Mouse (Mus musculus) gonadal fat pad, adult 2 months (tissue): ENCODE measurements around the gene Cuedc2. TPM values are rescaled to one million over a fixed set of nuclear protein-coding genes. Genes with fewer than 3 reads are reported as not detected.

Experiments
- DNase-seq: peaks from one replicate; pipeline ENCODE4 v3.0.0-alpha.2; 2012; ENCODE audit warnings: low read depth
- polyA plus RNA-seq: library from polyadenylated mRNA; depleted of rRNA; stranded (reverse); fragments of >200 nt; gene quantifications from 2 replicates; pipeline ENCODE4 v1.2.3, GENCODE M21; 2012

The Cuedc2 gene
- polyA plus RNA-seq, 1 experiment: 81.1 TPM

DNA sequence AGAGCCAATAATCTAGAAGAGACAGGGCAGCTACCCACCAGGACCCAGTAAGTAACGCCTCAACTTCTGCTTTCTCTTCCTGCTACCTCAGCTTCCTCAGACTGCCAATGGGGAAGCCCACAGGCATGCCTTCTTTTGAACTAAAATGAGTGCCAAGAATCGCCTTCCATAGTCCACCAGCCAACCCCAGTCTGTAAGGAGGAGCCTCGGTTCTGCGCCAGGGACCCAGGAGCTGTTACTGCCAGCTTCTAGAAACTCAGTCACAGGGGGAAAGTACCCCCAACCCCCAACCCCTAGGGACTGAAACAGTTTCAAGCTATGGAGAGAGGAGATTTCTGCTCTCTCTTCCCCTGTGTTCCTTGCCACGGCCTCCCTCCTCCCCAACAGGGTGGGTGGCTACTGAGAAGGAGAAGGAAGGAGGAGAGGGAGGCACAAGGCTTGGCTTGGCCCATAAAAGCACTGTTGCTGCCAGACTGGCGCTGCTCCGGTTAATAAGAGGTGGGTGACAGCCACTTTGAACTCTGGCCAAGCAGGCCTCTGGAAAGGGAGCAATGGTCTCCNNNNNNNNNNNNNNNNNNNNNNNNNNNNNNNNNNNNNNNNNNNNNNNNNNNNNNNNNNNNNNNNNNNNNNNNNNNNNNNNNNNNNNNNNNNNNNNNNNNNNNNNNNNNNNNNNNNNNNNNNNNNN lies 927 bp upstream of the Cuedc2 start:
- no peak for DNase-seq

DNA sequence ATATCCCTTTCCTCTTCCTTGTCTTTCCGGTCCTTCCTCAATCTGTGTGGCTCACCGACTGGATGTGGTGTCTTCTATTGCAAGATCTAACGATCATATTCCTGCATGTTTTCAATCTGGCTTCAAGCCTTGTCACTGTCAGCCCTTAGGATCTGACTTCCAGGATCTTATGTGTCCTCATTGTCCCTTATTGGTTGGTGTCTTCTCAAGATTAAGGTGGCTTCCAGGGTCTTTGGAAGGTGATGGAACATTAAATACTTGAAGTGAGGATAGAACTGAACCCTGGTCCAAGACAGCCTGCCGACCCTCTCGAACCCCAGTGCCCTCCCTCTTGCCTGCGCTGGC lies 412 bp upstream of the Cuedc2 start:
- DNase-seq: no peak

DNA sequence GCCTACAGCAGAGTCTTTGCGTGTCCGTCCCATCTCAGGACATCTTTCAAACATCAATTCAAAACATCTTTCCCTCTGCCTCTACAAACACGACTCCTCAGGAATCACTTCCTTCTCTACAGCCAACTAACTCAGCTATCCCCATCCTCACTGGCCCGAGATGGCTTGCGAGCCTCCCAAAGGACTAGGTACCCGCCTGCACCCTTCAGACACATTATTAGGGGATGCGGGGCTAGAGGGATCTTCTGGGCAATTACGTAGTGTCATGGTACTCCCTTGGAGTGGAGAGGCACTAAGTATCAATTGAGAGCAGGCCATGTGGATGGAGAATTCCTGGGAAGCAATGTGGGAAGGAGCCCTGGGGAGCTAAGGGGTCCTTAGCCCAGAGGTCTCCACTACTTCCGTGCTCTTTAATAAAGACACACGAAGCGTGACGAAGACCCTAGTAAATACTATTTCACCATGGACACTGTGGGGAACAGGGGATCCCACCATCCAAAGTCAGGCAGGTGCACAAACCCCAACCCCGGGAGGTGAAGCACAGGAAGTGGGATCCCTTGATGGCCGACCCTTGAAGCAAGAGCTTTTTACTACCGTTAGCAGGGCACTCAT lies 677 bp downstream of the Cuedc2 start:
- DNase-seq: no peak

DNA sequence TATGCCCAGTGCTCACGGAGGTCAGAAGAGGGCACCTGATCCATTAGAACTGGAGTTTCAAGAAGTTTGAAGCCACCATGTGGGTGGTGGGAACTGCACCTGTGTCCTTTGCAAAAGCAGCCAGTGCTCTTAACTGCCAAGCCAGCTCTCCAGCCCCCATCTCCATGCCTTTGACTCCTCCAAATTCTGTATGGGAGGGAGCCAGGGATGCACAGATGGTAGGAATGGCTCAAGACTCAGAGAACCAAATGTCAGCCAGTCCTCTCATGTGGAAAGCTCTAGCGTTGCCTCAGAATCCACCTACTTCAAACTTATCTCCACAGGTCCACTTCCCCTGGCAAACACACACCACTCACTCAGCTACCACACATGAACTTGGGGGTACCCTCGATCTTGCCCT lies 4.6 kb downstream of the Cuedc2 start:
- no peak for DNase-seq

DNA sequence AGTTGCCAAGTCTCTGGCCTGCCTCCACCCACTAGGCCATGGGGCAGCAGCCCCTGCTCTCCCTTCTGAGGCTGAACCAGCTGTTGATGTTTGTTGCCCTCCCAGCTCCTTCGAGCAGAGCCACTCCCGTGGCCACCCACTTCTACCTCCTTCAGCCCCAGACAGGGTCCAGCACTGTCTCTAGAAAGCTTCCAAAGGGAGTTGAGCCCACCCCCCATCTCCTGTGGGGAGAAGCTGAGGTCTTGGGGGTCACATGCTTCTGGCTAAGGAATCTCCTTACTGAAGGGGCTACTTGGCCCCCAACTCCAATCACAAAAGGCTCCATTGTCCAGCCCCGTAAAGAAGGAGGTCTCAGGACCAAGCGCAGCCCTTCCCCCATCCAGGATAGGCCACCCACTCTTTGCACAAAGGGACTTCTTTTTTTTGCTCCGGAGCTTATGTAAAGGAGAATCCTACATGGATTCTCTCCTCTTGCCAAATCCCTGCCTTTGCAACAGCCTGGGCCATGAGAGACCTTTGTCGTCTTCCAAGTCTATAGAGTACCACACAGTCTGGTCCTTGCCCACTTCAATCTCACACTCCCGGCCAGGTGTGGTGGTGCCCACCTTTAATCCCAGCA lies 5.7 kb downstream of the Cuedc2 start:
- DNase-seq: no peak

DNA sequence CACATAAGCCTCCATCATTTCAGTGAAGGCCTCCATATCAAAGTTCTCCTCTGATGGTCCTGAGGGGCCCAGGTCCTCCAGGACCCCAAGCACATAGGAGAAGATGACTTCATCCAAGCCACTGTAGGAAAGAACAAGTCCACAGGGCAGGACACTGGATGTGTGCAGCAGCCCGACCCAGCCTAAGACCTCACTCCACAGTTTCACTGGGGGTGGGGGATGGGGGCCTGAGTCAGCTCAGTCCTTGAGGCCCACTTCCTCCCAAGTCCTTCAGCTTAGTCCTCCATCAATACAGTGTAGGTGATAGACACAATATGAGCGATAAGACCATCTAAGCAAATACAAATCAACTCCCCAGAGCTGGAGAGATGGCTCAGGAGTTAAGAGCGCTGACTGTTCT lies 6.6 kb downstream of the Cuedc2 start:
- DNase-seq: no peak

DNA sequence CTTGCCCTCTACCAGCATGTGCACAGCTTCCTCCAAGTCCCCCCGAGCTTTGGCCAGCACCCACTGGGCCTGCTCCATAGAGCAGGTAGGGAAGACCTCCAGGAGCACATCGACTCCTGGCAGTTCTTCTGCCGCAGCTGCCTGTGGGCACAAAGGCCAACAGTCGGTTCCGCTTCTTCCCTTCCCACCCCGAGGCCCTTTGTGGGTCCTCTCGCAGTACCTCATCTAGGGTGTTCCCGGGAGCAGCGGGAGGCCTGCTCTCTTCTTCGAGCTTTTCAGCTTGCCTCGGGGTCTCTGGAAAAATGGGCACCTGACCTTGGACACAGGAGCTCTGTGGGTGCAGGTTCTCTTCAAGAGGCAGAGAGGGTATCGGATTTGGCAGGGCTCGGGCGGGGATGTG lies 7.2 kb downstream of the Cuedc2 start:
- no peak for DNase-seq

DNA sequence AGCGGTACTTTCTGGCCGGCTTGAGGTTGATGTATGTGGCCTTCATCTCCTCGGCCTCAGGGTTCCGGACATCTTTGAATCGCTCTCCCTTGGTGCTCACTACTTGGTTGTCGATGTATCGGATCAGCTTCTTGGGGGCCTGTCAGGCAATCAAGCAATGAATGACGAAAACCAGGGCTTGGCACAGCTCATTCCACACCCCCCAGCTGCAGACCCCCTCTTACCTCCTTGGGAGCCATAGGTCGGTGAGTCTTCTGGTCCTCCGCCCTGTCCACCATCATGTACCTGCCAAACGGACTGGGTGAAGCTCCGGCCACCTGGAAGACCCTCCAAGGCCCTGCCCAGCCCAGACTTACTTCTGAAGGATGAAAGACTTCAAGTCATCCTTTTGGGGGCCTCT lies 7.8 kb downstream of the Cuedc2 start:
- no peak for DNase-seq

DNA sequence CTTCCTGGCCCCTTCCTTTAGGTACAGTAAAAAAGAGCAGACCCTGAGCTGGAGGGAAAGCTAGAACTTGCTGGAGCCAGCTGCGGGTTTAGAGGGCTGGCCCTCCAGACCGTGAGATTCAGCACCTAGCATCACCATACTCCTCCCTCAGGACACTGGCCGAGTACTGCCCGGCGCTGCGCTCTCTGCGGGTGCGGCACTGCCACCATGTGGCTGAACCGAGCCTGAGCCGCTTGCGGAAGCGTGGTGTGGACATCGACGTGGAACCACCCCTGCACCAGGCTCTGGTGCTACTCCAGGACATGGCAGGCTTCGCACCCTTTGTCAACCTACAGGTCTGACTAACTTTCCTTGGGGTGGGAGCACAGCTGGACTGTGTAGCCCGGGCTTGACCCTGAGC lies 8.6 kb downstream of the Cuedc2 start:
- DNase-seq: no peak

DNA sequence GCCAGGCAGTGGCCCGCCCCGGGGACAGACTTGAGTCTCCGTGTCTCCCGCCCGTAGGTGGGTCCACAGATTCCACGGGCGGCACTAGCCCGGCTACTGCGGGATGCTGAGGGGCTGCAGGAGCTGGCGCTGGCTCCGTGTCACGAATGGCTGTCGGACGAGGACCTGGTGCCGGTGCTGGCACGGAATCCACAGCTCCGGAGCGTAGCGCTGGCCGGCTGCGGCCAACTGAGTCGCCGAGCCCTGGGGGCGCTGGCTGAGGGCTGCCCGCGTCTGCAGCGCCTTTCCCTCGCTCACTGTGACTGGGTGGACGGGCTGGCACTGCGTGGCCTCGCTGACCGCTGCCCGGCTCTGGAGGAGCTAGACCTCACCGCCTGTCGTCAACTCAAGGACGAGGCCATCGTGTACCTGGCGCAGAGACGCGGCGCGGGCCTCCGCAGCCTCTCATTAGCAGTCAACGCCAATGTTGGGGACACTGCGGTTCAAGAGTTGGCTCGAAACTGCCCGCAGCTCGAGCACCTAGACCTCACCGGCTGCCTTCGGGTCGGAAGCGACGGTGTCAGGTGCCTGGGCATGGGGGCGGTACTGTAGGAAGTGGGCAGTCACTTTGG lies 9.4 kb downstream of the Cuedc2 start:
- no peak for DNase-seq

DNA sequence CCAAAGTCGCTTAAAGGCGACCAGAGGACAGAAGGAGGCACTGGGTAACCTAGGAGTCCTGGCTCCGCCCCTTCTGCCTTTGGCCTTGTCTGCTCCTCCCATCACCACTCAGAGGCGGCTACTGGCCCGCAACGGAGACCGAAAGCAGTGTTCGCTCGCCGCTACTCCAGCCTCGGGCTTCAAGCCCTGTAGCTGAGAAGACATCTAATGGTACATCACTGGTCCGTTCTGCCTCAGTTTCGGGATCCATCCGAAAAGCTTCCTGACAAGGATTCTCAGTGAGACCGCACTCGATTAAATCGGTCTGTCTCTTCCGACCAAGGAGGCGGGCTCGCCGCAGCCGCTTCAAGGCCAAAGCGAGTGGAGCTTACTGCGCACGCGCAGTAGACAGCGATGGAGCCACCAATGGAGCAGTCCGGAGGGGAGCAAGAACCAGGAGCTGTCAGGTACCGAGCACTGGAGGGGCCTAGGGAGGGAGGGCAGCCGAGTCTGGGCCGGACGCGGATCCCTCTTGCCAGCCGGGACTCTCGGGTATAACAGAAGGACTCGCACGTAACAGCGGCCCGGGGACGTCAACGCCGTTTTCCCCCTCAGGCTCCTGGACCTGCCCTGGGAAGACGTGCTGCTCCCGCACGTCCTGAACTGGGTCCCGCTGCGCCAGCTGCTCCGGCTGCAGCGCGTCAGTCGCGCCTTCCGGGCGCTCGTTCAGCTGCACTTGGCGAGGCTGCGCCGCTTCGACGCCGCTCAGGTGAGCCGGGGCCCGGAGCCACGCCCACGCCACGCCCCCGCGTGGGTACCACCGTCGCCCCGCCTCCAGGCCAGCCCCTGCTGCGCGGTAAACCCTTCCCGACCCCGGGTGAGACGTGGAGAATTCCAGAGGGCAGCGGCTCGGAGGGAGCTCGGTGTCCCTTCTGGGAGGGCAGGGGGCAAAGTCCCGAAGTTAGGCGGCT lies 10.1 kb downstream of the Cuedc2 start, which contains the start of gene Fbxl15:
Fbxl15 (plus strand) TSS at position 104 of the 950 bp plus-strand sequence.
- no peak for DNase-seq

DNA sequence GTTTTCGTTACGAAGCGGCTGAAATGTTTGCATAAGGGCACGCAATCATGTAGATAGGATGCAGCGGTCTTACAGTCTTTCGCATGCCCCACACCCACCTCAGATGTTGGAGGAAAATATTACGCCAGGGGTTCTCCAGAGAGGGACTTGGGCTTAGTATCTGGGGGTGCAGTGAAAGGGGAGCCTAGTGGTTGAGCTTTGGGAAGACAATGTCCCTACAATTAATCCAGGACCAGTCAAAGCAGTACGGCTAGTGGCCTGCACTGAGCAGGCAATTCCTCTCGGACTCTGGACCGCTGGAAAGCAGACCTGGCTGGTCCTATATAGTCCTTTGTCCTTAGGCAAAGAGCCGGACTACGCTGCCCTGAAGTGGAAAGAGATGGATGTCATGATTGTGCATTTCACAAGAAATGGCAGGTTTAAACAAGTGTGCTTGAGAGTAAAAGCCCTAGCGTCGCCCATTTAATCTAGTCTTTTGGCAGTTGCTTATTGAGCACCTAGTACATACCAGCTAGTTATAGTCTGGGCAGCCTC lies 10.9 kb downstream of the Cuedc2 start:
- DNase-seq: no peak

DNA sequence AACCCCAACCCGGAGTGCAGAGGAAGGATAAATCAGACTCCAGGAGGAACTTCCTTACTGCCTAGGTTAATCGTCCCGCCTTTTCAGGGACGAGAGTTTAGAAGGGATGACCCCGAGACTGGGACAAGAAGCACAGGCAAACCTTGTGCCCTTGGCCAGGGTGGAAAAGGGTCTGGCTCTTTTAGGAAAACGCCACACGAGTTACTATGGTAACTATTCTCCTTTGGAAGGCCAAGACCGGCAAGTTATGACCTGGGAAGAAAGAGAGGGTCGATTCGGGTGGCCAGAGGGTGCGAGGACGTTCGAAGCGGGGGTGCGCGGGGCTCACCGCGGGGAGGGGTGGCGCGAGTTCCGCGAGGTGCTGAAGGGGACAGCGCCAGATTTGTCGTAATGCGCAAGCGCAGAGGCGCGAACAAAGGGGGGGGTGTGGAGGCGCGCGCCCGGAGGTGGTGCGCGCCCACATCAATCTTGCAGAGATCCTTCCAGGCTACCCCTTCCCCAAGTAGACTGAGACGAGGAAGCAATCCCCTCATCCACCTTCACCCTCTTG lies 11.7 kb downstream of the Cuedc2 start, which contains the start of gene Psd:
Psd (minus strand) TSS at position 401 of the 550 bp plus-strand sequence.
- no peak for DNase-seq

DNA sequence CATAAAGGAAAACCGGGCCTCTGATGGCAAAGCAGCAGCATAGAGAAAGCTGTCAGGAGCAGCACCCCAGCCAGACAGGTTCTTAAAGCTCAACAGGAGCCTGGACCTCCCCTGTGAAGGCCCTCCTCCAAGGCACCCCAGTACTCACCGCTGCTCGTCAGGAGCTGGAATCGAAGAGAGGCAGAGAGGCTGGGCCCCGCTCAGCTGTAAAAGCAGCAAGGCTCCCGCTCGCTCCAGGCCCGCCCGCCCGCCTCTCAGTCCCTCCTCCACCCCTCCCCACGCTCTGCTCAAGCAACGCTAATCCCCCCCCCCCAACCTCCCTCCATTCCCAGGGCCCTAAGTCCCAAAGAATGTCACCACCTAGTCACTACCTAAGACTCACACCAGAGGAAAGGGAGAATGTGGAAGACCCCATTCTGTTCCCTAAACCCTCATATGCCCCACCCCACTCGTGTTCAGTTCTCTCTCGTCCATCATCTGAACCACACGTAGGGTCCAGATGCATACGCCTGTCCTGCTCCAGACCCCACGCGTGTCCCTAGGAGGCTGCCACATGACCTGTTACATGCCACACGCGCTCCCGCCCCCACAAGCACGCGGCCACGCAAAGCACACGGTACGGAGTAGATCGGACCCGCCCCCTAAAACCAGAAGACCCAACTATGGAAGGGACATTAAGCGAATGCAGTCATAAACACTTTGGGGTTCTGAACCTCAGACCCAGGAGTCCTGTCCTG lies 12.3 kb downstream of the Cuedc2 start:
- no peak for DNase-seq

DNA sequence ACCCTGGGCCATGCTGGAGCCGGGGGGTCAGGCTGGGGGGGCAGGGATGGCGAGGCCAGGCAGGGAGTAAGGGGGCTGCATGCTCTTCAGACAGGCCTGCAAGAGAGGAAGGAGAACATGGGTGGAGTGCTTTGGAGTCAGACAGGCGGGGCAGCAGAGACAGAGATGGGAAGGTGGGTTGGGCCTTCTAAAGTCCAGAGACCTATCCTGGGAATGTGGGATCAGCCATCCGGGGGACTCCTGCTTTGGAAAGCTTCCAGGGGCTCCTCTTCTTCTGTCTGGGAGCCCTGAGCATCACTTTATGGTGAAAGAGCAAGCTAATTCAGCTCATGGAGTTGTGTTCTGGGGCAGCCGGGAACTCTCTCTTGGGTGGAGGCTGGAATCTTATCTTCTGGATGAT lies 13.6 kb downstream of the Cuedc2 start:
- no peak for DNase-seq

DNA sequence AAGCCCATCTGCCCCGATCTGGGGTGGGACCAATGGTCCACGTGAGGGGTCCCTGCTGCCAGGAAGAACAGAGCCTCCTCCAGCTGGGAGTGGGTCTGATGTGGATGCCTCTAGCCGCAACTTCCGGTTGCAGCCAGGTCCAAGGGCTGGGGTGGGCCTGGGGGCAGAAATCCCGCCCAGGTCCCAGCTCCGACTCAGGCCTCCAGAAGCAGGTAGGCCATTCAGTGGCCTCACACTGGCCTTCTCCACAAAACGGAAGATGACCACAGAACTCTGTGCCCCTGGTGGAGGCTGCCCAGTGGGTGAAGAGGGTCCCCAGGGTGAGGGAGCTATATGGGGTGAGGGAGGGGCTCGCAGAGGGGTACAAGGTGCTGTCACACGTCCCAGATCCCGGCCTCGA lies 14.1 kb downstream of the Cuedc2 start:
- DNase-seq: no peak

DNA sequence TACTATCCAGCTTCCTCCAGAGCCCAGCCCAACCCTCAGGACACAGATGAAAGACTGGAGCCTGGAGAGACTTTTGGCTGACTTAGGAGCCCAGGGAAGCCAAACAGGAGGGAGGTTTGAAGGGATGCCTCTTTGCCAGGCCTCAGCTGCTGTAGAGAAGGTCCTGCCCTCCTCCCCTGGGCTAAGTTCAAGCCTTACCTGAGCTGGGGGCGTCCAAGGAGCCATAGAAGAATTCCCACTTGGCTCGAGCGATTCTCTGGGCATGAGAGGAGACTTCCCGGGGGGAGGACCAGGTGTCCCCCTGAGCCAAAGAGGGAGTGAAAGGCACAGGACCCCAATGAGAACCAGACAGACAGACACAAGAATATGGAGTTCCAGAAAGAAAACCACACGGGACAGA lies 14.8 kb downstream of the Cuedc2 start:
- DNase-seq: no peak

DNA sequence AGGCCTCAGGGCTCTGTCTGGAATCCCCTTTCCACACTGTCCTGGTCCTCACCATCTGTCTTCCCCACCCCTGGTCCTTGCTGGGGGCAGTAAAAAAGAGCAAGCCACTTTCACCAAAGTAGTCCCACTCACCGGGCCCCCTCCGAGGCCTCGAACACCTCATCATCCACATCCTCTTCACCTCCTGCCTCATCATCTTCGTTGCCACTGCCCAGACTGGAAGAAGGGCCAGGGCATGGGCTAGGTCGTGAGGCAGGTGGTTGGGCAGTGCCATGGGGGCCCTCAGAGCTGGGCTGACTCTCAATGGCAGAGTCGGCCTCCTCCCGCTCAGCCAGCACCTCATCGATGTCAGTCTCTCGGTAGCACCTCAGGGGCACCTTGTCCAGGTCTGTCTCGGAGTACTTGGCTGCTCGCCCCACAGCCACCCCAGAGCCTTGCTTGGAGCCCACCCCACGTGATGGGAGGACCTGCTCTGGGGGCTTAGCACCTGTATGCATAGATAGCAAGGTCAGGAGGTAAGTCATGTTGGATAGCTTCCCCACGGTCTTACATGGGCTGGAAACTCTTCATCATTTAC lies 15.4 kb downstream of the Cuedc2 start:
- no peak for DNase-seq

DNA sequence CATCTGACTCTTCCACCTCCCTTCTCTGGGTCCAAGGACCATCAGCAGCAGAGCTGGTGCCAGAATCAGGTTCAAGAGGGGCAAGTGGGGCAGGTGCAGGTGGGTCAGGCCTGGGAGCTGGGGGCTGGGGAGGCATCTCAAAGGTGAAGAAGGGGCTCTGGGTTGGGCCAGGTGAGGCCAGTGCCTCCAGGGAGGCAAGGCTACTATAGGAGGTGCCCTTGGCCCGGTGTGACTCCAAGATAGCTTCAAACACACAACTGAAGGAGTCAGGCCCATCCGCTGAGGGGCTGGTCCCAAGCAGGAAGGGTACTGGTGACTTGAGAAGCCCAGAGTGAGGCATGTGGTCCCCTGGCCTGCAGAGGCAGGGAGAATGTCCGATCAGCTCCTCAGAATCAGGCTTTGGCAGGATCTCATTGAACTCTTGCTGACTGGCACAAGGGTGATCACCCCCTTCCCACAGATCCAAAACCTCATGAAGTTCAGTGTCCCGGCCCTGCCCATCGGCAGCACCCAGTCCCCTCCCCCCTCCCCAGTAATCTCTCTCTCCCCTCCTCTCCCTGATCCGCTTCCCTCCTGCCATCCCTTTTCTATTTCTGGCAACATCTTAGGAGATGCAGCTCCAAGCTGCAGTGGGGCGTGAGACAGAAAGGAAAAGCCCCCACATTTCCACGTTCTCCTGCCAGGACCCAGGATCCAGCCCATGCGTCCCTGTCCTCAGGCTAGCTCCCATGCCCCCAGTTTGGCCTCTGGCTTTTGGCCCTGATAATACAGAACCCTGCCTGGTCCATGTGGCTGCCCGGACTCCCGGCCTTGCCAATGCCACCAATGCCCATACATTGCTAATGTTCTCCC lies 16.1 kb downstream of the Cuedc2 start:
- DNase-seq: no peak
